In genomic region chr5:139324045-139324491, GRCm38 (mm10) we compare ENCODE assay signal across 8 mouse cellular contexts. TPM values are rescaled to one million over a fixed set of nuclear protein-coding genes. Genes with fewer than 3 reads are reported as not detected.
DNase-seq lines count a peak whose midpoint lies in the region; ATAC-seq and TF ChIP-seq lines count a peak whose summit lies in the region.

No protein-coding gene starts in this region.

- no peaks in the 10 kb centered on the region for H3K27me3 ChIP-seq in Patski
- peaks cover 46% of the 10 kb centered on the region for H3K27me3 ChIP-seq in forebrain, embryonic 13.5 days
- H3K27me3 ChIP-seq in kidney, postnatal 0 days (ENCODE audit: insufficient read depth, low read length): peaks cover 16% of the 10 kb centered on the region; the same call in 1 of the 2 replicates
- H3K27me3 ChIP-seq in midbrain, embryonic 16.5 days (ENCODE audit: control insufficient read depth, insufficient read depth, low read depth, low read length): peaks cover 8% of the 10 kb centered on the region; the same call in 1 of the 2 replicates

- CTCF ChIA-PET in Patski (lab: Charles Lee): interaction anchor here (0.8 to 5.7 kb wide), 7 partner anchors 8 to 52 kb away, joined by 3 to 39 read pairs (median 5); no protein-coding TSS in a partner anchor

- ATAC-seq in Patski: peak; percentile 42
- no peak for ATAC-seq in forebrain, embryonic 13.5 days
- ATAC-seq in kidney, postnatal 0 days (replicated peaks; ENCODE audit: low FRiP score, low read depth): peak; percentile 31; the same call in 1 of the 2 replicates
- ATAC-seq in midbrain, embryonic 16.5 days: no peak
- no peak; the same call in 1 of the 2 replicates for ATAC-seq in erythroblast, adult 5-6 weeks (replicated peaks; ENCODE audit: low FRiP score, poor library complexity, severe bottlenecking)

- 64% methylated on average over 5 of the region's 5 CpGs for WGBS in forebrain, embryonic 13.5 days
- 42% methylated on average over 5 of the region's 5 CpGs for WGBS in kidney, postnatal 0 days
- WGBS in midbrain, embryonic 16.5 days: 49% methylated on average over 5 of the region's 5 CpGs

- H3K9ac ChIP-seq in forebrain, embryonic 13.5 days: peak overlapping the region; percentile 78; the same call in 1 of the 2 replicates
- H3K9ac ChIP-seq in kidney, postnatal 0 days (ENCODE audit: low read depth, low read length): peak overlapping the region; percentile 23; the same call in 1 of the 2 replicates
- peak overlapping the region; percentile 91 for H3K9ac ChIP-seq in midbrain, embryonic 16.5 days (ENCODE audit: low read depth, low read length)

- peak overlapping the region; percentile 62 for H3K4me3 ChIP-seq in forebrain, embryonic 13.5 days
- H3K4me3 ChIP-seq in kidney, postnatal 0 days (replicated peaks; ENCODE audit: low read depth, low read length): no peak overlapping the region; the same call in 1 of the 2 replicates
- peak overlapping the region; percentile 80 for H3K4me3 ChIP-seq in midbrain, embryonic 16.5 days (ENCODE audit: low read depth, low read length)

- TF ChIP-seq CTCF in Patski (IDR thresholded peaks at IDR 0.05): no peak
- peak; percentile 21; the same call in 1 of the 2 replicates for TF ChIP-seq CTCF in kidney, postnatal 0 days (IDR thresholded peaks at IDR 0.05; ENCODE audit: low read depth)

- POLR2A ChIA-PET in Patski (lab: Charles Lee): interaction anchor here (1.1 to 1.6 kb wide), 2 partner anchors 42 to 53 kb away, joined by 4 read pairs; no protein-coding TSS in a partner anchor

- peak; percentile 52 for DNase-seq in kidney, adult 11 months
- no peak for DNase-seq in kidney, postnatal 14 days
- no peak for DNase-seq in Patski (ENCODE audit: low read depth, low spot score)
- DNase-seq in kidney, postnatal 0 days (ENCODE audit: low spot score): peak; percentile 50
- no peak for DNase-seq in spleen, postnatal 4 days (ENCODE audit: low spot score in 2 of 2)

- in situ Hi-C loops in Patski (cut with MboI; ENCODE audit: low pct_unique_long_range_greater_than_20kb): no loop called here

- no peak overlapping the region for H3K27ac ChIP-seq in forebrain, embryonic 13.5 days
- H3K27ac ChIP-seq in kidney, postnatal 0 days: no peak overlapping the region
- H3K27ac ChIP-seq in midbrain, embryonic 16.5 days (ENCODE audit: low read length): peak overlapping the region; percentile 78

- peak overlapping the region; percentile 95; the same call in 1 of the 2 replicates for H3K4me2 ChIP-seq in forebrain, embryonic 13.5 days
- peak overlapping the region; percentile 98 for H3K4me2 ChIP-seq in kidney, postnatal 0 days (ENCODE audit: low read length)
- H3K4me2 ChIP-seq in midbrain, embryonic 16.5 days (ENCODE audit: low read length): peak overlapping the region; percentile 69

- no peaks in the 10 kb centered on the region for H3K36me3 ChIP-seq in forebrain, embryonic 13.5 days (ENCODE audit: poor library complexity, severe bottlenecking)
- H3K36me3 ChIP-seq in kidney, postnatal 0 days (ENCODE audit: insufficient read depth, low read length): no peaks in the 10 kb centered on the region
- H3K36me3 ChIP-seq in midbrain, embryonic 16.5 days (ENCODE audit: control insufficient read depth, insufficient read depth, low read length): no peaks in the 10 kb centered on the region

- H3K9me3 ChIP-seq in forebrain, embryonic 13.5 days (replicated peaks): no peaks in the 10 kb centered on the region
- no peaks in the 10 kb centered on the region for H3K9me3 ChIP-seq in kidney, postnatal 0 days (replicated peaks; ENCODE audit: low read length)
- no peaks in the 10 kb centered on the region for H3K9me3 ChIP-seq in midbrain, embryonic 16.5 days (replicated peaks; ENCODE audit: control insufficient read depth, low read length, poor library complexity, severe bottlenecking)

- H3K4me1 ChIP-seq in forebrain, embryonic 13.5 days: peaks cover 19% of the 10 kb centered on the region; the same call in 1 of the 2 replicates
- peaks cover 12% of the 10 kb centered on the region for H3K4me1 ChIP-seq in kidney, postnatal 0 days (replicated peaks; ENCODE audit: insufficient read depth, low read length)
- H3K4me1 ChIP-seq in midbrain, embryonic 16.5 days (ENCODE audit: control insufficient read depth, insufficient read depth, low read length): peaks cover 15% of the 10 kb centered on the region

RNA-seq across cellular contexts. Expression of gene Adap1, which starts 1.4 kb away (rescaled TPM):
- 5.0 TPM for polyA plus RNA-seq in Patski (2021)
- 3.8 and 7.0 TPM in 2 replicates for polyA plus RNA-seq in forebrain, embryonic 13.5 days (2015; fragmentation: Nextera tagmentation; extraction: Ambion mirVana)
- polyA plus RNA-seq in kidney, postnatal 0 days (2015; fragmentation: Nextera tagmentation; extraction: Ambion mirVana): 6.5 and 6.9 TPM in 2 replicates
- polyA plus RNA-seq in midbrain, embryonic 16.5 days (2015; fragmentation: Nextera tagmentation; extraction: Ambion mirVana): 66.9 and 68.5 TPM in 2 replicates
- total RNA-seq in erythroblast, adult 5-6 weeks (2015; ENCODE audit: low replicate concordance): 8.3 and 11.9 TPM in 2 replicates
- total RNA-seq in erythroblast, adult 5-6 weeks (2017; ENCODE audit: low replicate concordance): 5.4 and 9.1 TPM in 2 replicates

RNA-seq across cellular contexts. Expression of gene Cox19, which starts 27.1 kb away (rescaled TPM):
- polyA plus RNA-seq in Patski (2021): 66.1 TPM
- polyA plus RNA-seq in forebrain, embryonic 13.5 days (2015; fragmentation: Nextera tagmentation; extraction: Ambion mirVana): 111 and 117 TPM in 2 replicates
- 116 TPM in 2 replicates for polyA plus RNA-seq in kidney, postnatal 0 days (2015; fragmentation: Nextera tagmentation; extraction: Ambion mirVana)
- 102 and 105 TPM in 2 replicates for polyA plus RNA-seq in midbrain, embryonic 16.5 days (2015; fragmentation: Nextera tagmentation; extraction: Ambion mirVana)
- 4.2 and 6.5 TPM in 2 replicates for total RNA-seq in erythroblast, adult 5-6 weeks (2015; ENCODE audit: low replicate concordance)
- 7.7 and 8.8 TPM in 2 replicates for total RNA-seq in erythroblast, adult 5-6 weeks (2017; ENCODE audit: low replicate concordance)

RNA-seq across cellular contexts. Expression of gene Cyp2w1, which starts 28.3 kb away (rescaled TPM):
- polyA plus RNA-seq in Patski (2021): not detected
- polyA plus RNA-seq in forebrain, embryonic 13.5 days (2015; fragmentation: Nextera tagmentation; extraction: Ambion mirVana): not detected in 2 replicates
- not detected in 2 replicates for polyA plus RNA-seq in kidney, postnatal 0 days (2015; fragmentation: Nextera tagmentation; extraction: Ambion mirVana)
- not detected in 2 replicates for polyA plus RNA-seq in midbrain, embryonic 16.5 days (2015; fragmentation: Nextera tagmentation; extraction: Ambion mirVana)
- not detected in 2 replicates for total RNA-seq in erythroblast, adult 5-6 weeks (2015; ENCODE audit: low replicate concordance)
- total RNA-seq in erythroblast, adult 5-6 weeks (2017; ENCODE audit: low replicate concordance): not detected in 2 replicates

RNA-seq across cellular contexts. Expression of gene Gpr146, which starts 53.4 kb away (rescaled TPM):
- polyA plus RNA-seq in Patski (2021): 7.9 TPM
- polyA plus RNA-seq in forebrain, embryonic 13.5 days (2015; fragmentation: Nextera tagmentation; extraction: Ambion mirVana): 0.93 and 0.97 TPM in 2 replicates
- polyA plus RNA-seq in kidney, postnatal 0 days (2015; fragmentation: Nextera tagmentation; extraction: Ambion mirVana): 7.6 and 7.8 TPM in 2 replicates
- 2.5 and 2.9 TPM in 2 replicates for polyA plus RNA-seq in midbrain, embryonic 16.5 days (2015; fragmentation: Nextera tagmentation; extraction: Ambion mirVana)
- total RNA-seq in erythroblast, adult 5-6 weeks (2015; ENCODE audit: low replicate concordance): 27.3 and 37.2 TPM in 2 replicates
- 49.4 and 58.3 TPM in 2 replicates for total RNA-seq in erythroblast, adult 5-6 weeks (2017; ENCODE audit: low replicate concordance)

Comparison
In these comparisons a context has a peak if more than half of its experiments do, and no peak if none do; other contexts are left out.
1. DNase-seq: peak in kidney, adult 11 months (single experiment) and kidney, postnatal 0 days (single experiment); none in kidney, postnatal 14 days (single experiment), Patski (single experiment) and spleen, postnatal 4 days (0 of 2).
2. ATAC-seq: peak in Patski (single experiment) and kidney, postnatal 0 days (single experiment); none in forebrain, embryonic 13.5 days (single experiment), midbrain, embryonic 16.5 days (single experiment) and erythroblast, adult 5-6 weeks (single experiment).
3. H3K9ac ChIP-seq: peak in every context shown above with its lines; median percentile 91 in midbrain, embryonic 16.5 days; 78 in forebrain, embryonic 13.5 days; 23 in kidney, postnatal 0 days.
4. Peak in every context shown above with its lines, with median percentiles within 50 percentile points of each other: H3K4me2 ChIP-seq.